Mouse (Mus musculus) ES-Bruce4 (cell line): Measurements from ENCODE around the gene Pla2g2d. TPM values are rescaled to one million over a fixed set of nuclear protein-coding genes. Genes with fewer than 3 reads are reported as not detected.
"Not testable (repeated sequence)": the region's sequence is repeated elsewhere in the genome, so short reads cannot be mapped to it uniquely, and the experiment has no call there.

Source experiments
- H3K27ac ChIP-seq: 2 replicates; pipeline ENCODE4 v1.5.1; 2012; ENCODE audit warnings: low read length, inconsistent platforms; ENCODE audit not compliant: insufficient read depth
- H3K27me3 ChIP-seq: 2 replicates; pipeline ENCODE4 v1.6.1; 2012; ENCODE audit warnings: mild to moderate bottlenecking, low read length, inconsistent platforms; ENCODE audit not compliant: control insufficient read depth, poor library complexity, insufficient read depth, severe bottlenecking
- H3K36me3 ChIP-seq: 2 replicates; pipeline ENCODE4 v1.6.1; 2012; ENCODE audit warnings: inconsistent platforms, mild to moderate bottlenecking, low read length, moderate library complexity; ENCODE audit not compliant: control insufficient read depth, poor library complexity, insufficient read depth, severe bottlenecking
- H3K4me1 ChIP-seq: one replicate; pipeline ENCODE4 v1.8.1; 2011; ENCODE audit warnings: low read length; ENCODE audit not compliant: control insufficient read depth, insufficient read depth
- H3K4me3 ChIP-seq: 2 replicates; pipeline ENCODE4 v1.5.1; 2011; ENCODE audit warnings: low read depth, mild to moderate bottlenecking, low read length
- H3K9ac ChIP-seq: 2 replicates; pipeline ENCODE4 v1.6.1; 2012; ENCODE audit warnings: low read depth, mild to moderate bottlenecking, inconsistent platforms; ENCODE audit not compliant: poor library complexity, severe bottlenecking
- H3K9me3 ChIP-seq: replicated peaks from 2 replicates; pipeline ENCODE4 v1.6.1; 2012; ENCODE audit warnings: mild to moderate bottlenecking, low read length, inconsistent platforms; ENCODE audit not compliant: control insufficient read depth, poor library complexity, insufficient read depth, severe bottlenecking
- CTCF ChIP-seq: IDR thresholded peaks from one replicate; pipeline ENCODE4 v1.8.1; 2011; ENCODE audit warnings: low read depth, low read length
- EP300 ChIP-seq: IDR thresholded peaks from 2 replicates; pipeline ENCODE4 v1.6.1; 2011; ENCODE audit warnings: low read depth, low read length; ENCODE audit not compliant: insufficient read depth
- POLR2A ChIP-seq: IDR thresholded peaks from one replicate; pipeline ENCODE4 v1.8.1; 2011; ENCODE audit warnings: low read length; ENCODE audit not compliant: insufficient read depth
- polyA plus RNA-seq: library from polyadenylated mRNA; stranded (reverse); fragments of >200 nt; gene quantifications from 2 replicates; pipeline ENCODE4 v1.2.4, GENCODE M21; 2011; ENCODE audit warnings: low read depth; ENCODE audit not compliant: missing spikeins, insufficient read depth, insufficient read length

The Pla2g2d gene
- polyA plus RNA-seq, 1 experiment = 0.55 TPM

- H3K4me1 ChIP-seq, H3K9me3 ChIP-seq, H3K4me3 ChIP-seq, H3K36me3 ChIP-seq, H3K27ac ChIP-seq, H3K9ac ChIP-seq, H3K27me3 ChIP-seq: not testable (repeated sequence)
- peak; percentile 0 for TF ChIP-seq CTCF
Measured at GRCm38 (mm10) chr4:138824161-138824560, 48.6 kb downstream of the Pla2g2d start.

- no peak overlapping the region for H3K9ac ChIP-seq
- H3K27me3 ChIP-seq = no peaks in the 10 kb centered on the region
- no peaks in the 10 kb centered on the region for H3K36me3 ChIP-seq
- H3K4me1 ChIP-seq = no peaks in the 10 kb centered on the region
- TF ChIP-seq EP300 (no peak), POLR2A (no peak), CTCF (peak; percentile 10)
- no peak overlapping the region for H3K27ac ChIP-seq
- 0 out of 2 replicates have a peak, but pooled peaks cover 3% of the 10 kb centered on the region for H3K9me3 ChIP-seq
- no peak overlapping the region for H3K4me3 ChIP-seq
Measured at GRCm38 (mm10) chr4:138824660-138825059, 49.1 kb downstream of the Pla2g2d start.

GRCm38 (mm10) chr4:138825751-138826567 lies 50.4 kb downstream of the Pla2g2d start:
- Histone ChIP-seq H3K4me3 (no peak overlapping the region), H3K9ac (no peak overlapping the region), H3K27me3 (no peaks in the 10 kb centered on the region), H3K36me3 (no peaks in the 10 kb centered on the region), H3K4me1 (no peaks in the 10 kb centered on the region), H3K27ac (no peak overlapping the region), H3K9me3 (0 out of 2 replicates have a peak, but pooled peaks cover 3% of the 10 kb centered on the region)
- TF ChIP-seq POLR2A (no peak), CTCF (no peak), EP300 (no peak)

- no peak overlapping the region for H3K27ac ChIP-seq
- H3K4me3 ChIP-seq = no peak overlapping the region
- H3K27me3 ChIP-seq = no peaks in the 10 kb centered on the region
- H3K9me3 ChIP-seq = no peaks in the 10 kb centered on the region
- no peak overlapping the region for H3K9ac ChIP-seq
- no peaks in the 10 kb centered on the region for H3K36me3 ChIP-seq
- H3K4me1 ChIP-seq = no peaks in the 10 kb centered on the region
- TF ChIP-seq EP300 (no peak), POLR2A (no peak), CTCF (no peak)
Measured at GRCm38 (mm10) chr4:138827147-138827546, 51.6 kb downstream of the Pla2g2d start.

Other genes with a start within 250 kb of the Pla2g2d start
- gene Vwa5b1, start 139.9 kb upstream of the Pla2g2d start, polyA plus RNA-seq = not detected in 2 replicates
- 0.68 and 0.79 TPM in 2 replicates for gene Pla2g2c, start 50.9 kb upstream of the Pla2g2d start, polyA plus RNA-seq
- 1.0 and 1.3 TPM in 2 replicates for gene Ubxn10, start 38.6 kb upstream of the Pla2g2d start, polyA plus RNA-seq
- gene Pla2g2f, start 18.1 kb upstream of the Pla2g2d start, polyA plus RNA-seq = not detected in 2 replicates
- 12.3 and 19.7 TPM in 2 replicates for gene Pla2g5, start 87.7 kb downstream of the Pla2g2d start, polyA plus RNA-seq
- gene Gm13030, start 98.2 kb downstream of the Pla2g2d start, polyA plus RNA-seq = not detected in 2 replicates
- gene Pla2g2e, start 102.2 kb downstream of the Pla2g2d start, polyA plus RNA-seq = 1.2 TPM in 1 of 2 replicates, not detected in the other
- gene Otud3, start 138.2 kb downstream of the Pla2g2d start, polyA plus RNA-seq = 8.7 and 9.2 TPM in 2 replicates
- not detected in 2 replicates for gene Rnf186, start 191.4 kb downstream of the Pla2g2d start, polyA plus RNA-seq
- gene Tmco4, start 197.2 kb downstream of the Pla2g2d start, polyA plus RNA-seq = 3.0 and 3.9 TPM in 2 replicates